Mouse (Mus musculus): ENCODE measurements around the gene Tgfb1. TPM values are rescaled to one million over a fixed set of nuclear protein-coding genes. Genes with fewer than 3 reads are reported as not detected.
"Not testable (repeated sequence)": the region's sequence is repeated elsewhere in the genome, so short reads cannot be mapped to it uniquely, and the experiment has no call there.

The Tgfb1 gene
- total and polyA plus RNA-seq, 2 experiments from 2014 or later = 0.56 to 3.1 TPM

GRCm38 (mm10) chr7:25719761-25720610 is 33.2 kb downstream of the Tgfb1 start:
- peak; percentile 86 for DNase-seq
- Histone ChIP-seq H3K9ac (no peak overlapping the region), H3K4me1 (ENCODE audit: insufficient read depth) (peaks cover 4% of the 10 kb centered on the region; the same call in 1 of the 2 replicates), H3K9me3 (ENCODE audit: low read length) (no peaks in the 10 kb centered on the region), H3K36me3 (ENCODE audit: insufficient read depth) (peaks cover 56% of the 10 kb centered on the region), H3K27ac (ENCODE audit: low read depth, low read length) (no peak overlapping the region), H3K4me3 (ENCODE audit: low read depth, low read length) (no peak overlapping the region), H3K27me3 (ENCODE audit: insufficient read depth, low read length) (no peaks in the 10 kb centered on the region), H3K4me2 (ENCODE audit: low read depth) (peak overlapping the region; percentile 84; the same call in 1 of the 2 replicates)
- peak; percentile 42; the same call in 1 of the 2 replicates for ATAC-seq
- TF ChIP-seq CTCF (IDR thresholded peaks at IDR 0.05; ENCODE audit: low read depth) = peak; percentile 95
- 63% methylated on average over 10 of the region's 10 CpGs for WGBS

- H3K4me1 ChIP-seq (ENCODE audit: insufficient read depth) = peaks cover 4% of the 10 kb centered on the region; the same call in 1 of the 2 replicates
- 92% methylated on average over 5 of the region's 5 CpGs for WGBS
- no peaks in the 10 kb centered on the region for H3K9me3 ChIP-seq (ENCODE audit: low read length)
- no peak for TF ChIP-seq CTCF (IDR thresholded peaks at IDR 0.05; ENCODE audit: low read depth)
- H3K27ac ChIP-seq (ENCODE audit: low read depth, low read length) = no peak overlapping the region
- no peak overlapping the region for H3K4me2 ChIP-seq (ENCODE audit: low read depth)
- ATAC-seq = no peak
- peaks cover 56% of the 10 kb centered on the region for H3K36me3 ChIP-seq (ENCODE audit: insufficient read depth)
- no peak overlapping the region for H3K4me3 ChIP-seq (ENCODE audit: low read depth, low read length)
- no peak overlapping the region for H3K9ac ChIP-seq
- no peak for DNase-seq
- H3K27me3 ChIP-seq (ENCODE audit: insufficient read depth, low read length) = no peaks in the 10 kb centered on the region
These were observed 34.0 kb downstream of the Tgfb1 start for GRCm38 (mm10) chr7:25720760-25721159.

GRCm38 (mm10) chr7:25721776-25722175 is 35.0 kb downstream of the Tgfb1 start:
- not testable (repeated sequence) for H3K27ac ChIP-seq (ENCODE audit: low read depth, low read length); H3K27me3 ChIP-seq (ENCODE audit: insufficient read depth, low read length); H3K4me1 ChIP-seq (ENCODE audit: insufficient read depth); ATAC-seq; DNase-seq; H3K4me2 ChIP-seq (ENCODE audit: low read depth); H3K9me3 ChIP-seq (ENCODE audit: low read length); H3K4me3 ChIP-seq (ENCODE audit: low read depth, low read length); H3K9ac ChIP-seq
- H3K36me3 ChIP-seq (ENCODE audit: insufficient read depth) = peaks cover 64% of the 10 kb centered on the region

- Histone ChIP-seq H3K4me3 (ENCODE audit: low read depth, low read length) (no peak overlapping the region), H3K27me3 (ENCODE audit: insufficient read depth, low read length) (no peaks in the 10 kb centered on the region), H3K9ac (no peak overlapping the region), H3K36me3 (ENCODE audit: insufficient read depth) (peaks cover 91% of the 10 kb centered on the region), H3K9me3 (ENCODE audit: low read length) (no peaks in the 10 kb centered on the region), H3K4me1 (ENCODE audit: insufficient read depth) (no peaks in the 10 kb centered on the region), H3K4me2 (ENCODE audit: low read depth) (no peak overlapping the region), H3K27ac (ENCODE audit: low read depth, low read length) (no peak overlapping the region)
- TF ChIP-seq CTCF (IDR thresholded peaks at IDR 0.05; ENCODE audit: low read depth) = no peak
- DNase-seq = no peak
- no peak for ATAC-seq
- WGBS = 83% methylated on average over 19 of the region's 19 CpGs
These were observed 39.1 kb downstream of the Tgfb1 start for GRCm38 (mm10) chr7:25725886-25726285.

GRCm38 (mm10) chr7:25727800-25728199 is 41.0 kb downstream of the Tgfb1 start:
- Histone ChIP-seq H3K4me3 (ENCODE audit: low read depth, low read length) (no peak overlapping the region), H3K27me3 (ENCODE audit: insufficient read depth, low read length) (no peaks in the 10 kb centered on the region), H3K9me3 (ENCODE audit: low read length) (no peaks in the 10 kb centered on the region), H3K9ac (no peak overlapping the region), H3K27ac (ENCODE audit: low read depth, low read length) (no peak overlapping the region), H3K4me2 (ENCODE audit: low read depth) (no peak overlapping the region), H3K4me1 (ENCODE audit: insufficient read depth) (no peaks in the 10 kb centered on the region), H3K36me3 (ENCODE audit: insufficient read depth) (peaks cover 92% of the 10 kb centered on the region)
- 93% methylated on average over 5 of the region's 5 CpGs for WGBS
- no peak for TF ChIP-seq CTCF (IDR thresholded peaks at IDR 0.05; ENCODE audit: low read depth)
- DNase-seq = no peak
- ATAC-seq = no peak

- DNase-seq (no peak), ATAC-seq (no peak)
- TF ChIP-seq CTCF (IDR thresholded peaks at IDR 0.05; ENCODE audit: low read depth) = no peak
- no peaks in the 10 kb centered on the region for H3K4me1 ChIP-seq (ENCODE audit: insufficient read depth)
- 58% methylated on average over 2 of the region's 2 CpGs for WGBS
- no peak overlapping the region for H3K4me2 ChIP-seq (ENCODE audit: low read depth)
- peaks cover 90% of the 10 kb centered on the region for H3K36me3 ChIP-seq (ENCODE audit: insufficient read depth)
- H3K27ac ChIP-seq (ENCODE audit: low read depth, low read length) = no peak overlapping the region
- no peak overlapping the region for H3K4me3 ChIP-seq (ENCODE audit: low read depth, low read length)
- no peak overlapping the region for H3K9ac ChIP-seq
- no peaks in the 10 kb centered on the region for H3K27me3 ChIP-seq (ENCODE audit: insufficient read depth, low read length)
- H3K9me3 ChIP-seq (ENCODE audit: low read length) = no peaks in the 10 kb centered on the region
These were observed 42.6 kb downstream of the Tgfb1 start for GRCm38 (mm10) chr7:25729396-25729795.

GRCm38 (mm10) chr7:25729862-25730261 is 43.1 kb downstream of the Tgfb1 start:
- Histone ChIP-seq H3K36me3 (ENCODE audit: insufficient read depth) (peaks cover 90% of the 10 kb centered on the region), H3K27ac (ENCODE audit: low read depth, low read length) (no peak overlapping the region), H3K4me1 (ENCODE audit: insufficient read depth) (no peaks in the 10 kb centered on the region), H3K9me3 (ENCODE audit: low read length) (no peaks in the 10 kb centered on the region), H3K4me3 (ENCODE audit: low read depth, low read length) (no peak overlapping the region), H3K9ac (no peak overlapping the region), H3K27me3 (ENCODE audit: insufficient read depth, low read length) (no peaks in the 10 kb centered on the region), H3K4me2 (ENCODE audit: low read depth) (no peak overlapping the region)
- no peak for TF ChIP-seq CTCF (IDR thresholded peaks at IDR 0.05; ENCODE audit: low read depth)
- DNase-seq (no peak), ATAC-seq (no peak)
- 94% methylated on average over 2 of the region's 2 CpGs for WGBS

All from forebrain, postnatal 0 days (tissue).